Mouse (Mus musculus) stomach, embryonic 15.5 days (tissue): ENCODE results near the gene Frmd4b. TPM values are rescaled to one million over a fixed set of nuclear protein-coding genes. Genes with fewer than 3 reads are reported as not detected.
"Not testable (repeated sequence)": the region's sequence is repeated elsewhere in the genome, so short reads cannot be mapped to it uniquely, and the experiment has no call there.

Source experiments
- ATAC-seq: fragments of 200-750 bp; cut with Nextera tagmentation; 2 replicates; pipeline ENCODE4 v1.8.0; 2017; ENCODE audit warnings: low read depth, moderate number of reproducible peaks, moderate TSS enrichment; ENCODE audit not compliant: insufficient read depth, low FRiP score
- H3K27ac ChIP-seq: fragments of 300-500 bp; sonication (generic); 2 replicates; pipeline ENCODE4 v1.5.1; 2015; ENCODE audit warnings: mild to moderate bottlenecking, inconsistent platforms
- H3K27me3 ChIP-seq: fragments of 300-500 bp; sonication (generic); replicated peaks from 2 replicates; pipeline ENCODE4 v1.6.1; 2015; ENCODE audit warnings: inconsistent platforms
- H3K36me3 ChIP-seq: fragments of 300-500 bp; sonication (generic); 2 replicates; pipeline ENCODE4 v1.6.1; 2015; ENCODE audit warnings: inconsistent platforms
- H3K4me1 ChIP-seq: fragments of 300-500 bp; sonication (generic); 2 replicates; pipeline ENCODE4 v1.6.1; 2015; ENCODE audit warnings: inconsistent platforms
- H3K4me2 ChIP-seq: fragments of 300-500 bp; sonication (generic); 2 replicates; pipeline ENCODE4 v1.6.1; 2015; ENCODE audit warnings: mild to moderate bottlenecking, inconsistent platforms
- H3K4me3 ChIP-seq: fragments of 300-500 bp; sonication (generic); replicated peaks from 2 replicates; pipeline ENCODE4 v1.5.1; 2015; ENCODE audit warnings: inconsistent platforms
- H3K9ac ChIP-seq: fragments of 300-500 bp; sonication (generic); 2 replicates; pipeline ENCODE4 v1.6.1; 2015; ENCODE audit warnings: inconsistent platforms
- H3K9me3 ChIP-seq: fragments of 300-500 bp; sonication (generic); 2 replicates; pipeline ENCODE4 v1.6.1; 2016; ENCODE audit warnings: inconsistent platforms
- WGBS: fragments of 180-500 bp; shearing (Covaris S2); methylation state at CpG from one replicate; pipeline ENCODE4 v1.1.7; 2015; 5-methylcytosine and 5-hydroxymethylcytosine counted together
- polyA plus RNA-seq: library from polyadenylated mRNA; unstranded; fragments of >200 nt; fragmentation: Nextera tagmentation; extraction: Ambion mirVana; gene quantifications from 2 replicates; pipeline ENCODE4 v1.2.1, GENCODE M21; 2015

Frmd4b gene
- polyA plus RNA-seq, 1 experiment from 2014 or later = 14.6 TPM

- Histone ChIP-seq H3K9ac (no peak overlapping the region), H3K4me1 (no peaks in the 10 kb centered on the region), H3K9me3 (no peaks in the 10 kb centered on the region), H3K27me3 (no peaks in the 10 kb centered on the region), H3K27ac (no peak overlapping the region), H3K4me3 (no peak overlapping the region), H3K36me3 (no peaks in the 10 kb centered on the region), H3K4me2 (no peak overlapping the region)
- no peak for ATAC-seq
- whole genome bisulfite sequencing = 19% methylated on average over 2 of the region's 2 CpGs
These were observed 187.5 kb downstream of the Frmd4b start for GRCm38 (mm10) chr6:97429688-97430343.

GRCm38 (mm10) chr6:97419771-97420446 lies 197.4 kb downstream of the Frmd4b start:
- Histone ChIP-seq H3K9me3 (no peaks in the 10 kb centered on the region), H3K4me1 (no peaks in the 10 kb centered on the region), H3K9ac (no peak overlapping the region), H3K4me3 (no peak overlapping the region), H3K27me3 (no peaks in the 10 kb centered on the region), H3K36me3 (no peaks in the 10 kb centered on the region), H3K27ac (no peak overlapping the region), H3K4me2 (no peak overlapping the region)
- 61% methylated on average over 7 of the region's 7 CpGs for WGBS
- no peak for ATAC-seq

GRCm38 (mm10) chr6:97416972-97417554 lies 200.3 kb downstream of the Frmd4b start:
- 65% methylated on average over 13 of the region's 13 CpGs for WGBS

GRCm38 (mm10) chr6:97415578-97415977 lies 201.8 kb downstream of the Frmd4b start:
- not testable (repeated sequence) for H3K36me3 ChIP-seq, H3K9ac ChIP-seq, H3K4me2 ChIP-seq, H3K27me3 ChIP-seq, H3K4me3 ChIP-seq, H3K4me1 ChIP-seq, H3K27ac ChIP-seq, H3K9me3 ChIP-seq, ATAC-seq
- WGBS = 87% methylated on average over 4 of the region's 4 CpGs

More at GRCm38 (mm10) chr6:97416972-97417554, 200.3 kb downstream of the Frmd4b start:
- Histone ChIP-seq H3K4me1 (no peaks in the 10 kb centered on the region), H3K9me3 (no peaks in the 10 kb centered on the region), H3K4me2 (no peak overlapping the region), H3K27ac (no peak overlapping the region), H3K4me3 (no peak overlapping the region), H3K36me3 (no peaks in the 10 kb centered on the region), H3K27me3 (no peaks in the 10 kb centered on the region), H3K9ac (no peak overlapping the region)
- ATAC-seq = 0 out of 2 replicates have a peak, but pooled peaks have one; percentile 39

- ATAC-seq = peak; percentile 39; the same call in 1 of the 2 replicates
- H3K4me2 ChIP-seq = no peak overlapping the region
- no peaks in the 10 kb centered on the region for H3K27me3 ChIP-seq
- peaks cover 8% of the 10 kb centered on the region; the same call in 1 of the 2 replicates for H3K4me1 ChIP-seq
- H3K9me3 ChIP-seq = no peaks in the 10 kb centered on the region
- H3K36me3 ChIP-seq = no peaks in the 10 kb centered on the region
- WGBS = 25% methylated on average over 7 of the region's 7 CpGs
- no peak overlapping the region for H3K4me3 ChIP-seq
- no peak overlapping the region for H3K9ac ChIP-seq
- no peak overlapping the region for H3K27ac ChIP-seq
These were observed 203.9 kb downstream of the Frmd4b start for GRCm38 (mm10) chr6:97413453-97413852.

- ATAC-seq = no peak
These were observed 204.9 kb downstream of the Frmd4b start for GRCm38 (mm10) chr6:97412403-97412802.

GRCm38 (mm10) chr6:97411327-97411726 lies 206.0 kb downstream of the Frmd4b start:
- H3K4me2 ChIP-seq = no peak overlapping the region
- H3K9me3 ChIP-seq = no peaks in the 10 kb centered on the region
- H3K4me1 ChIP-seq = peaks cover 8% of the 10 kb centered on the region; the same call in 1 of the 2 replicates
- no peaks in the 10 kb centered on the region for H3K36me3 ChIP-seq
- H3K4me3 ChIP-seq = no peak overlapping the region
- H3K9ac ChIP-seq = no peak overlapping the region
- 81% methylated on average over 6 of the region's 6 CpGs for WGBS
- no peak for ATAC-seq
- no peak overlapping the region for H3K27ac ChIP-seq
- no peaks in the 10 kb centered on the region for H3K27me3 ChIP-seq

More at GRCm38 (mm10) chr6:97412403-97412802, 204.9 kb downstream of the Frmd4b start:
- Histone ChIP-seq H3K27me3 (no peaks in the 10 kb centered on the region), H3K9me3 (no peaks in the 10 kb centered on the region), H3K4me2 (no peak overlapping the region), H3K4me1 (peaks cover 8% of the 10 kb centered on the region; the same call in 1 of the 2 replicates), H3K27ac (no peak overlapping the region), H3K36me3 (no peaks in the 10 kb centered on the region), H3K9ac (no peak overlapping the region), H3K4me3 (no peak overlapping the region)
- WGBS = 89% methylated on average over 15 of the region's 15 CpGs

GRCm38 (mm10) chr6:97409467-97410239 lies 207.7 kb downstream of the Frmd4b start:
- H3K9ac ChIP-seq = no peak overlapping the region
- 27% methylated on average over 5 of the region's 5 CpGs for WGBS

GRCm38 (mm10) chr6:97407914-97408313 lies 209.4 kb downstream of the Frmd4b start:
- peaks cover 8% of the 10 kb centered on the region; the same call in 1 of the 2 replicates for H3K4me1 ChIP-seq
- no peak overlapping the region for H3K27ac ChIP-seq
- no peak overlapping the region for H3K9ac ChIP-seq
- WGBS = 78% methylated on average over 3 of the region's 3 CpGs
- H3K4me3 ChIP-seq = no peak overlapping the region
- H3K4me2 ChIP-seq = no peak overlapping the region
- ATAC-seq = no peak
- no peaks in the 10 kb centered on the region for H3K27me3 ChIP-seq
- no peaks in the 10 kb centered on the region for H3K9me3 ChIP-seq
- H3K36me3 ChIP-seq = no peaks in the 10 kb centered on the region

More at GRCm38 (mm10) chr6:97409467-97410239, 207.7 kb downstream of the Frmd4b start:
- no peak overlapping the region for H3K4me3 ChIP-seq
- peaks cover 8% of the 10 kb centered on the region; the same call in 1 of the 2 replicates for H3K4me1 ChIP-seq
- peak overlapping the region; percentile 40; the same call in 1 of the 2 replicates for H3K27ac ChIP-seq
- no peaks in the 10 kb centered on the region for H3K9me3 ChIP-seq
- ATAC-seq = peak; percentile 45; the same call in 1 of the 2 replicates
- no peaks in the 10 kb centered on the region for H3K36me3 ChIP-seq
- no peak overlapping the region for H3K4me2 ChIP-seq
- H3K27me3 ChIP-seq = no peaks in the 10 kb centered on the region

- Histone ChIP-seq H3K27ac (no peak overlapping the region), H3K9ac (no peak overlapping the region), H3K27me3 (no peaks in the 10 kb centered on the region), H3K4me2 (no peak overlapping the region), H3K9me3 (no peaks in the 10 kb centered on the region), H3K4me3 (no peak overlapping the region), H3K36me3 (no peaks in the 10 kb centered on the region), H3K4me1 (peaks cover 8% of the 10 kb centered on the region; the same call in 1 of the 2 replicates)
- 83% methylated on average over 5 of the region's 5 CpGs for WGBS
- ATAC-seq = no peak
These were observed 209.9 kb downstream of the Frmd4b start for GRCm38 (mm10) chr6:97407425-97407824.

GRCm38 (mm10) chr6:97405311-97405710 lies 212.0 kb downstream of the Frmd4b start:
- Histone ChIP-seq H3K4me1 (peaks cover 8% of the 10 kb centered on the region; the same call in 1 of the 2 replicates), H3K27ac (no peak overlapping the region), H3K36me3 (no peaks in the 10 kb centered on the region), H3K4me3 (no peak overlapping the region), H3K4me2 (no peak overlapping the region), H3K9ac (no peak overlapping the region), H3K27me3 (no peaks in the 10 kb centered on the region), H3K9me3 (no peaks in the 10 kb centered on the region)
- peak; percentile 54; the same call in 1 of the 2 replicates for ATAC-seq
- 33% methylated on average over 7 of the region's 7 CpGs for WGBS
